Mouse (Mus musculus) liver, embryonic 14.5 days (tissue): ENCODE results near the gene Ryr1. TPM values are rescaled to one million over a fixed set of nuclear protein-coding genes. Genes with fewer than 3 reads are reported as not detected.

Source experiments
- ATAC-seq: fragments of 200-750 bp; cut with Nextera tagmentation; 2 replicates; pipeline ENCODE4 v1.8.0; 2017; ENCODE audit warnings: moderate number of reproducible peaks, mild to moderate bottlenecking, moderate library complexity; ENCODE audit not compliant: insufficient read depth
- DNase-seq, 3 experiments: peaks; one replicate each; pipeline ENCODE4 v3.0.0-alpha.2; 2012 to 2013; ENCODE audit warnings: low read depth in 3 of 3, low spot score in 3 of 3
- H3K27ac ChIP-seq: fragments of 300-500 bp; sonication (generic); 2 replicates; pipeline ENCODE4 v1.5.1; 2014; ENCODE audit warnings: moderate library complexity, mild to moderate bottlenecking, control low read depth, inconsistent platforms
- H3K27me3 ChIP-seq: fragments of 300-500 bp; sonication (generic); 2 replicates; pipeline ENCODE4 v1.6.1; 2014; ENCODE audit warnings: mild to moderate bottlenecking, low read length, moderate library complexity; ENCODE audit not compliant: control insufficient read depth, insufficient read depth
- H3K36me3 ChIP-seq: fragments of 300-500 bp; sonication (generic); replicated peaks from 2 replicates; pipeline ENCODE4 v1.6.1; 2014; ENCODE audit warnings: low read depth; ENCODE audit not compliant: control insufficient read depth, insufficient read depth
- H3K4me1 ChIP-seq, 2 experiments: fragments of 200-500 bp in 1 of 2; fragments of 300-500 bp in 1 of 2; sonication (generic) in 1 of 2; replicated peaks; 2 replicates each; pipeline ENCODE4 v1.6.1; 2012 to 2014; ENCODE audit warnings: antibody characterized with exemption in 1 of 2, inconsistent platforms in 1 of 2, low read length in 1 of 2; ENCODE audit not compliant: control insufficient read depth in 2 of 2, insufficient read depth in 2 of 2
- H3K4me2 ChIP-seq: fragments of 300-500 bp; sonication (generic); 2 replicates; pipeline ENCODE4 v1.6.1; 2014; ENCODE audit warnings: low read depth, mild to moderate bottlenecking, control low read depth, moderate library complexity
- H3K4me3 ChIP-seq, 2 experiments: fragments of 200-500 bp in 1 of 2; fragments of 300-500 bp in 1 of 2; sonication (generic) in 1 of 2; 2 replicates each; pipeline ENCODE4 v1.5.1; 2012 to 2014; ENCODE audit warnings: low read depth in 2 of 2, low read length in 2 of 2, mild to moderate bottlenecking in 2 of 2, control low read depth in 1 of 2, inconsistent platforms in 1 of 2, moderate library complexity in 1 of 2; ENCODE audit not compliant: insufficient read depth in 1 of 2
- H3K9ac ChIP-seq: fragments of 300-500 bp; sonication (generic); replicated peaks from 2 replicates; pipeline ENCODE4 v1.6.1; 2014; ENCODE audit warnings: mild to moderate bottlenecking, control low read depth, moderate library complexity
- H3K9me3 ChIP-seq: fragments of 300-500 bp; sonication (generic); 2 replicates; pipeline ENCODE4 v1.6.1; 2016; ENCODE audit warnings: low read length, mixed read lengths; ENCODE audit not compliant: control insufficient read depth
- CTCF ChIP-seq: IDR thresholded peaks from 2 replicates; pipeline ENCODE4 v1.5.1; 2016; ENCODE audit warnings: antibody characterized with exemption, low read depth, control low read depth
- EP300 ChIP-seq: IDR thresholded peaks from 2 replicates; pipeline ENCODE4 v1.6.1; 2016; ENCODE audit warnings: antibody characterized with exemption, low read depth
- WGBS: fragments of 180-500 bp; shearing (Covaris S2); extraction: QIAGEN DNeasy Blood & Tissue Kit; methylation state at CpG from one replicate; pipeline ENCODE4 v1.1.7; 2014; ENCODE audit not compliant: insufficient replicate concordance; 5-methylcytosine and 5-hydroxymethylcytosine counted together
- polyA plus RNA-seq, 2 experiments: library from polyadenylated mRNA; depleted of rRNA in 1 of 2; stranded (reverse) in 1 of 2; unstranded in 1 of 2; fragments of >200 nt; fragmentation: Nextera tagmentation in 1 of 2; extraction: Ambion mirVana in 1 of 2; gene quantifications; 2 replicates each; pipeline versions ENCODE4 v1.2.1 to v1.2.3; 2012 to 2014

The Ryr1 gene
- polyA plus RNA-seq, 2 experiments, result 0.06 to 0.08 TPM

- peaks cover 7 to 10% of the 10 kb centered on the region in 2 experiments for H3K4me1 ChIP-seq
- DNase-seq, result peak in 2 of 3 experiments; percentile 41 to 70
These were observed 124.1 kb downstream of the Ryr1 start for GRCm38 (mm10) chr7:29000651-29001605.

GRCm38 (mm10) chr7:28993402-28993801 lies 131.6 kb downstream of the Ryr1 start:
- 67% methylated on average over 3 of the region's 3 CpGs for WGBS
- no peak for ATAC-seq
- Histone ChIP-seq H3K9ac (no peak overlapping the region), H3K27me3 (no peaks in the 10 kb centered on the region), H3K36me3 (no peaks in the 10 kb centered on the region), H3K27ac (no peak overlapping the region), H3K4me3 (no peak overlapping the region), H3K4me2 (no peak overlapping the region), H3K4me1 (no peaks in the 10 kb centered on the region), H3K9me3 (no peaks in the 10 kb centered on the region)
- DNase-seq, result no peak
- no peak for TF ChIP-seq EP300
- TF ChIP-seq CTCF, result no peak

More at GRCm38 (mm10) chr7:29000651-29001605, 124.1 kb downstream of the Ryr1 start:
- H3K9ac ChIP-seq, result peak overlapping the region; percentile 49
- no peak for TF ChIP-seq CTCF
- H3K4me2 ChIP-seq, result peak overlapping the region; percentile 85
- H3K9me3 ChIP-seq, result no peaks in the 10 kb centered on the region
- ATAC-seq, result peak; percentile 95
- H3K36me3 ChIP-seq, result no peaks in the 10 kb centered on the region
- H3K27me3 ChIP-seq, result no peaks in the 10 kb centered on the region
- WGBS, result 4% methylated on average over 43 of the region's 43 CpGs
- H3K27ac ChIP-seq, result peak overlapping the region; percentile 36
- peak overlapping the region; percentile 44 to 53 for H3K4me3 ChIP-seq

GRCm38 (mm10) chr7:28992997-28993396 lies 132.0 kb downstream of the Ryr1 start:
- DNase-seq, result no peak
- H3K4me2 ChIP-seq, result no peak overlapping the region
- no peak for ATAC-seq
- H3K27me3 ChIP-seq, result no peaks in the 10 kb centered on the region
- H3K9me3 ChIP-seq, result no peaks in the 10 kb centered on the region
- no peak overlapping the region for H3K27ac ChIP-seq
- TF ChIP-seq CTCF (no peak), EP300 (no peak)
- H3K9ac ChIP-seq, result no peak overlapping the region; the same call in 1 of the 2 replicates
- no peaks in the 10 kb centered on the region for H3K36me3 ChIP-seq
- no peak overlapping the region for H3K4me3 ChIP-seq
- H3K4me1 ChIP-seq, result no peaks in the 10 kb centered on the region
- WGBS, result 79% methylated on average over 3 of the region's 3 CpGs

GRCm38 (mm10) chr7:28991616-28992015 lies 133.4 kb downstream of the Ryr1 start:
- no peak overlapping the region for H3K27ac ChIP-seq
- TF ChIP-seq EP300 (no peak), CTCF (peak; percentile 76)
- H3K27me3 ChIP-seq, result no peaks in the 10 kb centered on the region
- H3K4me2 ChIP-seq, result no peak overlapping the region
- H3K36me3 ChIP-seq, result no peaks in the 10 kb centered on the region
- DNase-seq, result no peak
- no peak overlapping the region for H3K4me3 ChIP-seq
- no peaks in the 10 kb centered on the region for H3K9me3 ChIP-seq
- no peak overlapping the region for H3K9ac ChIP-seq
- H3K4me1 ChIP-seq, result no peaks in the 10 kb centered on the region
- 73% methylated on average over 5 of the region's 5 CpGs for WGBS
- ATAC-seq, result no peak

GRCm38 (mm10) chr7:28990766-28991273 lies 134.2 kb downstream of the Ryr1 start:
- peak; percentile 37; the same call in 1 of the 2 replicates for ATAC-seq
- no peak overlapping the region for H3K4me3 ChIP-seq
- WGBS, result 60% methylated on average over 14 of the region's 14 CpGs
- H3K9ac ChIP-seq, result no peak overlapping the region
- no peaks in the 10 kb centered on the region for H3K36me3 ChIP-seq
- H3K4me1 ChIP-seq, result no peaks in the 10 kb centered on the region
- DNase-seq, result no peak
- TF ChIP-seq CTCF (no peak), EP300 (no peak)
- H3K9me3 ChIP-seq, result no peaks in the 10 kb centered on the region
- H3K27me3 ChIP-seq, result no peaks in the 10 kb centered on the region
- no peak overlapping the region for H3K4me2 ChIP-seq
- H3K27ac ChIP-seq, result no peak overlapping the region
